Mouse (Mus musculus): ENCODE data around the gene Piwil4. TPM values are rescaled to one million over a fixed set of nuclear protein-coding genes. Genes with fewer than 3 reads are reported as not detected.

Gene Piwil4
- total and polyA plus RNA-seq, 3 experiments: 0.01 to 0.76 TPM; not detected in 1

- no peaks in the 10 kb centered on the region for H3K9me3 ChIP-seq (replicated peaks)
- 0 out of 2 replicates have a peak, but pooled peaks cover 4% of the 10 kb centered on the region for H3K27me3 ChIP-seq (ENCODE audit: insufficient read depth, low read length)
- no peaks in the 10 kb centered on the region; the same call in 1 of the 2 replicates for H3K4me1 ChIP-seq (ENCODE audit: insufficient read depth, low read depth, low read length)
- no peaks in the 10 kb centered on the region for H3K36me3 ChIP-seq (replicated peaks)
- DNase-seq (ENCODE audit: low spot score): no peak
- no peak overlapping the region for H3K4me3 ChIP-seq (ENCODE audit: low read depth, low read length)
- no peak for TF ChIP-seq TAL1 (conservative IDR thresholded peaks at IDR 0.05; ENCODE audit: low read depth, low read length)
- no peak for TF ChIP-seq GATA2 (IDR thresholded peaks at IDR 0.05; ENCODE audit: borderline replicate concordance, low read depth, low read length)
- TF ChIP-seq GATA1 (IDR thresholded peaks at IDR 0.05; ENCODE audit: borderline replicate concordance, low read length): no peak
- TF ChIP-seq CTCF (IDR thresholded peaks at IDR 0.05; ENCODE audit: low read depth, low read length): no peak
- no peak for TF ChIP-seq POLR2AphosphoS5 (IDR thresholded peaks at IDR 0.05; ENCODE audit: insufficient replicate concordance, low read depth, low read length)
- no peak for ATAC-seq (ENCODE audit: extremely low read depth, insufficient number of reproducible peaks, low FRiP score, poor library complexity, severe bottlenecking)
Measured at GRCm38 (mm10) chr9:14754469-14754868, 13.9 kb upstream of the Piwil4 start.

DNA sequence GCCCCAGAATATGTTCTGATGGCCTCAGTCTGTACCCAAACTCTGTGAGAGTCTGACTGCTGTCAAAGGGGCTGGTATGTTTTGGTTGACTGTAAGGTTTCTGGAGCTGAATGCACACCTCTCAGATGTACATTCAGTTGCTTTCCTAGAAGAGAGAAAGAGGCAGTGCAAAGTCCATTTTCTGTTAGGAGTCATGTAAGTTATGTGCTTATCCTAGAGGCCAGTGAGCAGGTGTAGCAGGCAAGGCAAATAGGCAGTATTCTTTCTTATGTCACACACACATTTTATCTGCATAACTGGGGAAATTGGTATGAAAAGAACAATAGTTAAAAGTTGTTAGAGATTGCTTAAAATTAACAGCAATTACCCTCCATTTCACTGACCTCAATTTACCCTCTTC lies 13.4 kb upstream of the Piwil4 start:
- H3K4me1 ChIP-seq (ENCODE audit: insufficient read depth, low read depth, low read length): no peaks in the 10 kb centered on the region; the same call in 1 of the 2 replicates
- DNase-seq (ENCODE audit: low spot score): no peak
- no peaks in the 10 kb centered on the region for H3K36me3 ChIP-seq (replicated peaks)
- H3K9me3 ChIP-seq (replicated peaks): no peaks in the 10 kb centered on the region
- TF ChIP-seq CTCF (IDR thresholded peaks at IDR 0.05; ENCODE audit: low read depth, low read length) (no peak), TAL1 (conservative IDR thresholded peaks at IDR 0.05; ENCODE audit: low read depth, low read length) (no peak), GATA1 (IDR thresholded peaks at IDR 0.05; ENCODE audit: borderline replicate concordance, low read length) (no peak), GATA2 (IDR thresholded peaks at IDR 0.05; ENCODE audit: borderline replicate concordance, low read depth, low read length) (no peak), POLR2AphosphoS5 (IDR thresholded peaks at IDR 0.05; ENCODE audit: insufficient replicate concordance, low read depth, low read length) (no peak)
- 0 out of 2 replicates have a peak, but pooled peaks cover 4% of the 10 kb centered on the region for H3K27me3 ChIP-seq (ENCODE audit: insufficient read depth, low read length)
- no peak overlapping the region for H3K4me3 ChIP-seq (ENCODE audit: low read depth, low read length)
- ATAC-seq (ENCODE audit: extremely low read depth, insufficient number of reproducible peaks, low FRiP score, poor library complexity, severe bottlenecking): no peak

GRCm38 (mm10) chr9:14752001-14752522 lies 11.5 kb upstream of the Piwil4 start, which contains the start of gene Fut4:
Gene Fut4, minus strand, starts transcription at chr9:14752393.
- Histone ChIP-seq H3K4me1 (ENCODE audit: insufficient read depth, low read depth, low read length) (no peaks in the 10 kb centered on the region), H3K36me3 (replicated peaks) (no peaks in the 10 kb centered on the region), H3K27me3 (ENCODE audit: insufficient read depth, low read length) (no peaks in the 10 kb centered on the region), H3K4me3 (ENCODE audit: low read depth, low read length) (no peak within 1 kb of the TSS), H3K9me3 (replicated peaks) (no peaks in the 10 kb centered on the region)
- no peak for DNase-seq (ENCODE audit: low spot score)
- TF ChIP-seq TAL1 (conservative IDR thresholded peaks at IDR 0.05; ENCODE audit: low read depth, low read length) (no peak), GATA2 (IDR thresholded peaks at IDR 0.05; ENCODE audit: borderline replicate concordance, low read depth, low read length) (no peak), CTCF (IDR thresholded peaks at IDR 0.05; ENCODE audit: low read depth, low read length) (no peak), GATA1 (IDR thresholded peaks at IDR 0.05; ENCODE audit: borderline replicate concordance, low read length) (no peak), POLR2AphosphoS5 (IDR thresholded peaks at IDR 0.05; ENCODE audit: insufficient replicate concordance, low read depth, low read length) (no peak)
- ATAC-seq (ENCODE audit: extremely low read depth, insufficient number of reproducible peaks, low FRiP score, poor library complexity, severe bottlenecking): no peak

GRCm38 (mm10) chr9:14751503-14752000 lies 11.0 kb upstream of the Piwil4 start:
- H3K4me3 ChIP-seq (ENCODE audit: low read depth, low read length): no peak overlapping the region
- H3K36me3 ChIP-seq (replicated peaks): no peaks in the 10 kb centered on the region
- H3K9me3 ChIP-seq (replicated peaks): no peaks in the 10 kb centered on the region
- DNase-seq (ENCODE audit: low spot score): no peak
- no peaks in the 10 kb centered on the region for H3K27me3 ChIP-seq (ENCODE audit: insufficient read depth, low read length)
- TF ChIP-seq GATA1 (IDR thresholded peaks at IDR 0.05; ENCODE audit: borderline replicate concordance, low read length): no peak
- TF ChIP-seq TAL1 (conservative IDR thresholded peaks at IDR 0.05; ENCODE audit: low read depth, low read length): no peak
- TF ChIP-seq GATA2 (IDR thresholded peaks at IDR 0.05; ENCODE audit: borderline replicate concordance, low read depth, low read length): no peak
- TF ChIP-seq POLR2AphosphoS5 (IDR thresholded peaks at IDR 0.05; ENCODE audit: insufficient replicate concordance, low read depth, low read length): no peak
- no peak for TF ChIP-seq CTCF (IDR thresholded peaks at IDR 0.05; ENCODE audit: low read depth, low read length)
- H3K4me1 ChIP-seq (ENCODE audit: insufficient read depth, low read depth, low read length): no peaks in the 10 kb centered on the region
- no peak for ATAC-seq (ENCODE audit: extremely low read depth, insufficient number of reproducible peaks, low FRiP score, poor library complexity, severe bottlenecking)

GRCm38 (mm10) chr9:14750901-14751502 lies 10.5 kb upstream of the Piwil4 start:
- Histone ChIP-seq H3K9me3 (replicated peaks) (no peaks in the 10 kb centered on the region), H3K36me3 (replicated peaks) (no peaks in the 10 kb centered on the region), H3K27me3 (ENCODE audit: insufficient read depth, low read length) (no peaks in the 10 kb centered on the region), H3K4me1 (ENCODE audit: insufficient read depth, low read depth, low read length) (no peaks in the 10 kb centered on the region), H3K4me3 (ENCODE audit: low read depth, low read length) (no peak overlapping the region)
- no peak for DNase-seq (ENCODE audit: low spot score)
- no peak for ATAC-seq (ENCODE audit: extremely low read depth, insufficient number of reproducible peaks, low FRiP score, poor library complexity, severe bottlenecking)
- TF ChIP-seq POLR2AphosphoS5 (IDR thresholded peaks at IDR 0.05; ENCODE audit: insufficient replicate concordance, low read depth, low read length): no peak
- no peak for TF ChIP-seq GATA1 (IDR thresholded peaks at IDR 0.05; ENCODE audit: borderline replicate concordance, low read length)
- TF ChIP-seq TAL1 (conservative IDR thresholded peaks at IDR 0.05; ENCODE audit: low read depth, low read length): no peak
- TF ChIP-seq CTCF (IDR thresholded peaks at IDR 0.05; ENCODE audit: low read depth, low read length): no peak
- no peak for TF ChIP-seq GATA2 (IDR thresholded peaks at IDR 0.05; ENCODE audit: borderline replicate concordance, low read depth, low read length)

GRCm38 (mm10) chr9:14739498-14740150 lies 909 bp downstream of the Piwil4 start:
- Histone ChIP-seq H3K36me3 (replicated peaks) (peaks cover 8% of the 10 kb centered on the region), H3K27me3 (ENCODE audit: insufficient read depth, low read length) (peaks cover 2% of the 10 kb centered on the region; the same call in 1 of the 2 replicates), H3K9me3 (replicated peaks) (no peaks in the 10 kb centered on the region), H3K4me1 (ENCODE audit: insufficient read depth, low read depth, low read length) (peaks cover 15% of the 10 kb centered on the region), H3K4me3 (ENCODE audit: low read depth, low read length) (no peak overlapping the region)
- ATAC-seq (ENCODE audit: extremely low read depth, insufficient number of reproducible peaks, low FRiP score, poor library complexity, severe bottlenecking) (peak; percentile 49; the same call in 1 of the 2 replicates), DNase-seq (ENCODE audit: low spot score) (no peak)
- no peak for TF ChIP-seq TAL1 (conservative IDR thresholded peaks at IDR 0.05; ENCODE audit: low read depth, low read length)
- TF ChIP-seq POLR2AphosphoS5 (IDR thresholded peaks at IDR 0.05; ENCODE audit: insufficient replicate concordance, low read depth, low read length): no peak
- no peak for TF ChIP-seq GATA1 (IDR thresholded peaks at IDR 0.05; ENCODE audit: borderline replicate concordance, low read length)
- no peak for TF ChIP-seq CTCF (IDR thresholded peaks at IDR 0.05; ENCODE audit: low read depth, low read length)
- TF ChIP-seq GATA2 (IDR thresholded peaks at IDR 0.05; ENCODE audit: borderline replicate concordance, low read depth, low read length): no peak

All from G1E (cell line).